Mouse (Mus musculus) heart, postnatal 4 days (tissue): ENCODE measurements around the gene Suclg1. TPM values are rescaled to one million over a fixed set of nuclear protein-coding genes. Genes with fewer than 3 reads are reported as not detected.

ENCODE experiments used
- total RNA-seq, 2 experiments: library from RNA; stranded (reverse); gene quantifications; 2 replicates each; pipeline ENCODE4 v1.2.3; 2021

Suclg1 gene
- total RNA-seq, 2 experiments from 2014 or later: 389 to 429 TPM

Other genes starting within 250 kb of the Suclg1 start
- 1 to 10 TPM in 1 of 2 experiments, under 1 TPM in 1; 0.95 to 1.1 TPM for gene Dnah6, start 26.7 kb upstream of the Suclg1 start, total RNA-seq
- not detected for gene 4931417E11Rik, start 221.3 kb downstream of the Suclg1 start, total RNA-seq